Mouse (Mus musculus): ENCODE measurements around the gene Gm10392.
A peak's percentile ranks its signal among the peaks of the same experiment; 100 is the strongest.

The Gm10392 gene

GRCm38 (mm10) chr11:77508068-77509021 is 10.7 kb downstream of the Gm10392 start:
- peak; percentile 89 for DNase-seq (ENCODE audit: low read depth, low spot score)

- no peak for DNase-seq (ENCODE audit: low read depth, low spot score)
These were observed 11.6 kb downstream of the Gm10392 start for GRCm38 (mm10) chr11:77507426-77507825.

- DNase-seq (ENCODE audit: low read depth, low spot score), result no peak
These were observed 12.1 kb downstream of the Gm10392 start for GRCm38 (mm10) chr11:77506941-77507340.

DNA sequence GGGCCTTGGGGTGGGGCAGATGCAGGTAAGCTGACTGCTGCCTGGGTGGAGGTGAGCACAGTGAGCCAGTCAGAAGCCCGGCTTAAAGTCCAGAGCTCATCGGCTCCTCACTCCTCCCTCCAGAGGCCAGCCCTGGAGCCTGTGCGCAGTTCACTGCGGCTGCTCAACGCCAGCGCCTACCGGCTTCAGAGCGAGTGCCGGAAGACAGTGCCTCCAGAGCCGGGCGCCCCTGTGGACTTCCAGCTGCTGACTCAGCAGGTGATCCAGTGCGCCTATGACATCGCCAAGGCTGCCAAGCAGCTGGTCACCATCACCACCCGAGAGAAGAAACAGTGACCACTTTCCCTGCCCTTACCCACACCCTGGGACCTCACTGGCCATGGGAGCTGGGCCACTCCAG is 12.7 kb downstream of the Gm10392 start:
- DNase-seq (ENCODE audit: low read depth, low spot score), result no peak

GRCm38 (mm10) chr11:77505291-77505980 is 13.6 kb downstream of the Gm10392 start:
- no peak for DNase-seq (ENCODE audit: low read depth, low spot score)

GRCm38 (mm10) chr11:77504377-77504776 is 14.6 kb downstream of the Gm10392 start:
- DNase-seq (ENCODE audit: low read depth, low spot score), result no peak

DNA sequence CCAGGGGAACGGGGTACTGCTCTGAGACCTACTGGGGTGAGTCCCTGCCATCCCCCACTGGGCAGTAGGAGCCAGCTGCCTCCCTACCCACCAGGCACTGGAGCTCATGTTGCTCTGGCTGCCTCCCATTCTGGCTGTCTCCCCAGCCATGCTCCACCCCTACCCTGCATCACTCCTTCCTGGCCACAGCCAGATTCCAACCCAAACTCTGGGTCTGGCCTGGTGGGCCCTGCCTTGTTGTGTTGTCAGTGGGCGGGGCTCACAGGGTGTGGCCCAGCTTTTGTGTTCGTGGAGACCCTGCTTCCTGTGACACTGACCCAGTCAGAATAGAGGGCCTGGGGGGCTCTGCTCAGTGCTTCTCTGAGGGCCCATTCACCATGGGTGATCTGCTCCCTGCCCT is 15.5 kb downstream of the Gm10392 start:
- DNase-seq (ENCODE audit: low read depth, low spot score), result peak; percentile 88

GRCm38 (mm10) chr11:77502481-77502880 is 16.5 kb downstream of the Gm10392 start:
- DNase-seq (ENCODE audit: low read depth, low spot score), result no peak

GRCm38 (mm10) chr11:77501971-77502370 is 17.0 kb downstream of the Gm10392 start:
- no peak for DNase-seq (ENCODE audit: low read depth, low spot score)

- peak; percentile 81 for DNase-seq (ENCODE audit: low read depth, low spot score)
These were observed 17.6 kb downstream of the Gm10392 start for GRCm38 (mm10) chr11:77501392-77501791.

GRCm38 (mm10) chr11:77500361-77501325 is 18.4 kb downstream of the Gm10392 start:
- peak; percentile 91 for DNase-seq (ENCODE audit: low read depth, low spot score)

GRCm38 (mm10) chr11:77499354-77499753 is 19.6 kb downstream of the Gm10392 start:
- DNase-seq (ENCODE audit: low read depth, low spot score), result no peak

- peak; percentile 95 for DNase-seq (ENCODE audit: low read depth, low spot score)
These were observed 20.5 kb downstream of the Gm10392 start for GRCm38 (mm10) chr11:77498261-77499139.

DNA sequence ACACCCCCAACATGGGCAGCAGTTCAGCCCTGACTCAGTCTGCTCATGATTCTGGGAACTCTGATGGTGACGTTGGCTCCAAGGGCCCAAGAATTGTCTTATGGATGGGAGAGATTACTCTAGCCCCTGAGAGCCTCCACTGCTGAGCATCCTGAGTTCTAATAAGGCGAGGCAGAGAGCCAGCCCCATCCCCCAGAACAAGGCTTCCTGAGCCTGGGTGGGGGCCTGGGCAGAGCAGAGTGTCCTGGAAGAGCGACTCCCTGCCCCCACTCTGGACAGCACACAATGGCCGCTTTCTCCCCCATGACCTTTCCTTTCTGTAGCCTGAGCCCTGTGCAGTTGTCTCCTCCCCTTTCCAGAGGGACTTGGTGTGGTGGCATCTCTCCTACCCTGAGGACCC is 21.1 kb downstream of the Gm10392 start:
- peak; percentile 83 for DNase-seq (ENCODE audit: low read depth, low spot score)

DNA sequence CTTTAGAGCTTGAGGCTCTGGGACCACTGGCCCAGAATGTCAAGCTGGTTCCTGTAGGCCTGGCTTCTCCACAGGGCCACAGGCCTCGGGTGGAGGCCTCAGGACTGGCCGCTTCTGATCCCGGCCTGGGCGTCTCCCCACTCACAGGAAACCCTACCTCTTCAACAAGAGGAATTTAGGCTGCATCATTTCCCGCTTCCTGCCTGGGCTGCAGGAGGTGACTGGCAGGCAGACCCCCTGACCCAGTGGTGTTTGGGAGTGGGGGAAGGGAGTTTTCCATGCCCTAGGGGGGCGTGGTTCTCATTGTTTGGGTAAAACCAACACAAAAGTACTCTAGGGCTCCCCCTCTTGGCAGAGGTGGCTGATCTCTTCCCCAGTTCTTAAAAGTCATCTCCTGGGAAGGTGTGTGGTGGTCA is 21.6 kb downstream of the Gm10392 start:
- peak; percentile 98 for DNase-seq (ENCODE audit: low read depth, low spot score)

DNA sequence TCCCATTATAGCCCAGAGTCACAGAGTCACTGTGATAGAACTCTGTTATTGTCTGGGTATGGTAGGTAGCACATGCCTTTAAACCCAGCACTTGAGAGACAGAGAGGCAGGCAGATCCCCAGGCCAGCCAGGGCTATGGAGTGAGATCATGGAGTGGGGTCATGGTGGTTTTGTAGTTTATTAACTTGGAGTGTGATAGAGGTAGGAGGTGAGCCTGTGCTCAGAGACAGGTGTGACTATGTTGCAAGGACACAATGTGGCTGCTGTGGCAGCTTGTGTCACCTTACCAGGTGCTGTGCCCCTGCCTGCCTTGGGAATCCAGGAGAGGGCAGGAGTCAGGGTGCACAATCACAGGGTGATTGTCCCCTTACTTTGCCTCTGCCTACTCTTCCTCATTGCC is 23.5 kb downstream of the Gm10392 start:
- no peak for DNase-seq (ENCODE audit: low read depth, low spot score)

- no peak for DNase-seq (ENCODE audit: low read depth, low spot score)
These were observed 24.2 kb downstream of the Gm10392 start for GRCm38 (mm10) chr11:77494782-77495181.

GRCm38 (mm10) chr11:77494344-77494676 is 24.7 kb downstream of the Gm10392 start:
- DNase-seq (ENCODE audit: low read depth, low spot score), result no peak

- peak; percentile 69 for DNase-seq (ENCODE audit: low read depth, low spot score)
These were observed 25.3 kb downstream of the Gm10392 start, which contains the start of gene Git1 for GRCm38 (mm10) chr11:77493512-77494343. TSS of gene Git1 (plus strand) at chr11:77493562.

DNA sequence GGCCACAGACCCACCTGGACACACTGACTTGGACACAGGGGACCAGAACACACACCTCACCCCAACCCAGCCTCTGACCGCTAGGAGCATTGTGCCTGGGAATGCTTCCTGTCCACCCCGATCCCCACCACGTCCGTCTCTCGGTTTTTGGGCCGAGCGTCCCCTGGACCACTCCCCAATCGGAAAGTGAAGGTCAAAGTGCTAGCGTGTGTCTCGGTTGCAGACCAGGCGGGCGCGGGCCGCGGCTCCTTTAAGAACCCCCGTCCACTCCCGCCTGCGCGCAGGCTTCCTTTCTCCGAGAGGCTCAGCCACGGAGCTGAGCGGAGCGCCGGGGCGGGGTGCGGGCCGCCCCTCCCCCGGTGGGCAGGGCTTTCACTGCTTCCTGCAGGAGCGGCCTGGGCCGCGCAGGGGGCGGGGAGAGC is 26.1 kb downstream of the Gm10392 start:
- DNase-seq (ENCODE audit: low read depth, low spot score), result peak; percentile 90

Measured in R1 (cell line).